Mouse (Mus musculus): ENCODE measurements around the gene Mycbpap.

Mycbpap gene

GRCm38 (mm10) chr11:94533171-94533570 is 11.6 kb upstream of the Mycbpap start:
- no peak for DNase-seq (ENCODE audit: low read depth, low spot score)

GRCm38 (mm10) chr11:94528879-94529278 is 7.3 kb upstream of the Mycbpap start:
- DNase-seq (ENCODE audit: low read depth, low spot score), result no peak

GRCm38 (mm10) chr11:94526171-94526879 is 4.8 kb upstream of the Mycbpap start:
- peak; percentile 40 for DNase-seq (ENCODE audit: low read depth, low spot score)

- no peak for DNase-seq (ENCODE audit: low read depth, low spot score)
Observed at GRCm38 (mm10) chr11:94513452-94513851, 8.1 kb downstream of the Mycbpap start.

- no peak for DNase-seq (ENCODE audit: low read depth, low spot score)
Observed at GRCm38 (mm10) chr11:94508976-94509375, 12.6 kb downstream of the Mycbpap start.

GRCm38 (mm10) chr11:94501482-94501881 is 20.1 kb downstream of the Mycbpap start:
- no peak for DNase-seq (ENCODE audit: low read depth, low spot score)

- no peak for DNase-seq (ENCODE audit: low read depth, low spot score)
Observed at GRCm38 (mm10) chr11:94500362-94500761, 21.2 kb downstream of the Mycbpap start.

GRCm38 (mm10) chr11:94499661-94500152 is 21.8 kb downstream of the Mycbpap start, which contains the start of gene Epn3:
TSS of gene Epn3 (minus strand) at chr11:94499974.
- DNase-seq (ENCODE audit: low read depth, low spot score), result no peak

GRCm38 (mm10) chr11:94499035-94499434 is 22.5 kb downstream of the Mycbpap start:
- DNase-seq (ENCODE audit: low read depth, low spot score), result no peak

- peak; percentile 28 for DNase-seq (ENCODE audit: low read depth, low spot score)
Observed at GRCm38 (mm10) chr11:94498093-94498996, 23.2 kb downstream of the Mycbpap start.

GRCm38 (mm10) chr11:94495415-94495814 is 26.1 kb downstream of the Mycbpap start:
- no peak for DNase-seq (ENCODE audit: low read depth, low spot score)

GRCm38 (mm10) chr11:94491749-94492099 is 29.8 kb downstream of the Mycbpap start:
- no peak for DNase-seq (ENCODE audit: low read depth, low spot score)

GRCm38 (mm10) chr11:94491035-94491748 is 30.4 kb downstream of the Mycbpap start:
- no peak for DNase-seq (ENCODE audit: low read depth, low spot score)

GRCm38 (mm10) chr11:94489745-94490144 is 31.8 kb downstream of the Mycbpap start:
- DNase-seq (ENCODE audit: low read depth, low spot score), result no peak

- DNase-seq (ENCODE audit: low read depth, low spot score), result no peak
Observed at GRCm38 (mm10) chr11:94488767-94489533, 32.6 kb downstream of the Mycbpap start.

GRCm38 (mm10) chr11:94486001-94486400 is 35.5 kb downstream of the Mycbpap start, which contains the start of gene Spata20:
TSS of gene Spata20 (minus strand) at chr11:94486179.
- peak; percentile 60 for DNase-seq (ENCODE audit: low read depth, low spot score)

- DNase-seq (ENCODE audit: low read depth, low spot score), result no peak
Observed at GRCm38 (mm10) chr11:94485223-94485622, 36.3 kb downstream of the Mycbpap start.

GRCm38 (mm10) chr11:94484636-94485035 is 36.9 kb downstream of the Mycbpap start:
- no peak for DNase-seq (ENCODE audit: low read depth, low spot score)

- DNase-seq (ENCODE audit: low read depth, low spot score), result no peak
Observed at GRCm38 (mm10) chr11:94483921-94484320, 37.6 kb downstream of the Mycbpap start.

- no peak for DNase-seq (ENCODE audit: low read depth, low spot score)
Observed at GRCm38 (mm10) chr11:94483436-94483835, 38.1 kb downstream of the Mycbpap start.

- no peak for DNase-seq (ENCODE audit: low read depth, low spot score)
Observed at GRCm38 (mm10) chr11:94482738-94483137, 38.8 kb downstream of the Mycbpap start.

All from 3T3-L1 (cell line).